16 mouse cellular contexts compared by ENCODE assay signal in the genomic region with DNA sequence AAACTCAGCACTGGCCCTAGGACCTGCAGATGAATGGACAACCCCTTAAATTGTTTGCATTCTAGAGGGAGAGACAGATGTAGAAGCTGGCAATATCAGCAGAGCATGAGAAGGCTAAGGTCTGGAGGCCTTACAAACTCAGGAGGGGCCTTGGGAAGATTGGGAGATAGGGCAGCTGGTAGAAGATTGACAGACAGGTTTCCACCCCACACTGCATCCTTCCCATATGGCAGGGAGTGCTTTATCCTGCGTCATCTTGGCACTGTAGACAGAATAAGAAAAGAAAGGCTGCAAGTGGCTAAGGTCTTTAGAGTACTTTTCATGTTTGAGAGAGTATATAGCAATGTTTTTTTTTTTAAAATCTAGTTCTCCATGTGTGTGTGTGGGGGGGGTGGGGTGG.
"Had no signal": no experiment of that assay in that cellular context is flagged by ENCODE, and none has a peak within 500 bp of the region (broad histone marks: within the 10 kb centered on the region; RNA-seq: fewer than 3 reads in every experiment).

No protein-coding gene starts in this region.

- H3K27ac ChIP-seq: kidney, postnatal 0 days; liver, embryonic 13.5 days; midbrain, embryonic 15.5 days; neural tube, embryonic 13.5 days had no signal

- H3K9me3 ChIP-seq: liver, embryonic 13.5 days; midbrain, embryonic 15.5 days; neural tube, embryonic 13.5 days had no signal

- H3K4me1 ChIP-seq: liver, embryonic 13.5 days; midbrain, embryonic 15.5 days; neural tube, embryonic 13.5 days had no signal

- H3K36me3 ChIP-seq: liver, embryonic 13.5 days; midbrain, embryonic 15.5 days; neural tube, embryonic 13.5 days had no signal

- H3K4me3 ChIP-seq: liver, embryonic 13.5 days; midbrain, embryonic 15.5 days; myocyte; neural tube, embryonic 13.5 days had no signal

- H3K4me2 ChIP-seq: liver, embryonic 13.5 days; midbrain, embryonic 11.5 days; midbrain, embryonic 15.5 days; neural tube, embryonic 13.5 days had no signal

- H3K27me3 ChIP-seq: liver, embryonic 13.5 days; midbrain, embryonic 15.5 days; neural tube, embryonic 13.5 days had no signal

- DNase-seq: kidney, adult 2 months; kidney, postnatal 25 days; liver, embryonic 13.5 days; lung, adult 2 months; lung, postnatal 14 days; lung, postnatal 4 days; retina, postnatal 1 day; thymus, adult 2 months; thymus, postnatal 14 days; thymus, postnatal 4 days had no signal

- H3K9ac ChIP-seq: liver, embryonic 13.5 days; midbrain, embryonic 15.5 days; neural tube, embryonic 13.5 days had no signal

- ATAC-seq: intestine, embryonic 16.5 days; midbrain, embryonic 15.5 days had no signal
